Mouse (Mus musculus) ovary, adult 2 months (tissue): Measurements from ENCODE around the gene Ankrd61. TPM values are rescaled to one million over a fixed set of nuclear protein-coding genes. Genes with fewer than 3 reads are reported as not detected.

ENCODE experiments used
- polyA plus RNA-seq: library from polyadenylated mRNA; depleted of rRNA; stranded (reverse); fragments of >200 nt; gene quantifications from 2 replicates; pipeline ENCODE4 v1.2.3, GENCODE M21; 2012; rRNA removed

Ankrd61 gene
- polyA plus RNA-seq, result 0.08 and 0.10 TPM in 2 replicates

GRCm38 (mm10) chr5:143897635-143898330 is at the start of gene Ankrd61:
TSS of gene Ankrd61 (minus strand) at chr5:143897685.

GRCm38 (mm10) chr5:143932831-143933230 is 35.3 kb upstream of the Ankrd61 start, which contains the start of gene Rsph10b:
TSS of gene Rsph10b (plus strand) at chr5:143933035.

GRCm38 (mm10) chr5:143927875-143928274 is 30.4 kb upstream of the Ankrd61 start, which contains the start of gene Gm42421:
TSS of gene Gm42421 (plus strand) at chr5:143928175.

GRCm38 (mm10) chr5:143909417-143910400 is 12.2 kb upstream of the Ankrd61 start, which contains the start of the genes Aimp2 and Pms2:
TSS of gene Aimp2 (minus strand) at chr5:143909847.
TSS of gene Pms2 (plus strand) at chr5:143909964.

Other genes starting within 250 kb of the Ankrd61 start
- 10.1 and 10.8 TPM in 2 replicates for gene Usp42, start 165.4 kb downstream of the Ankrd61 start, polyA plus RNA-seq
- gene Eif2ak1, start 79.9 kb downstream of the Ankrd61 start, polyA plus RNA-seq, result 16.6 and 22.9 TPM in 2 replicates
- 45.9 and 51.8 TPM in 2 replicates for gene Aimp2, start 12.2 kb upstream of the Ankrd61 start, polyA plus RNA-seq
- gene Pms2, start 12.3 kb upstream of the Ankrd61 start, polyA plus RNA-seq, result 1.8 and 2.9 TPM in 2 replicates
- not detected in 2 replicates for gene Gm42421, start 30.5 kb upstream of the Ankrd61 start, polyA plus RNA-seq
- 1.4 and 2.6 TPM in 2 replicates for gene Rsph10b, start 35.4 kb upstream of the Ankrd61 start, polyA plus RNA-seq
- 3.9 and 4.2 TPM in 2 replicates for gene Ccz1, start 117.2 kb upstream of the Ankrd61 start, polyA plus RNA-seq
- gene Ocm, start 129.0 kb upstream of the Ankrd61 start, polyA plus RNA-seq, result not detected in 2 replicates
- gene Lmtk2, start 202.8 kb upstream of the Ankrd61 start, polyA plus RNA-seq, result 12.9 and 15.2 TPM in 2 replicates